Comparison of ENCODE assay signal across 21 mouse cellular contexts in the genomic region with DNA sequence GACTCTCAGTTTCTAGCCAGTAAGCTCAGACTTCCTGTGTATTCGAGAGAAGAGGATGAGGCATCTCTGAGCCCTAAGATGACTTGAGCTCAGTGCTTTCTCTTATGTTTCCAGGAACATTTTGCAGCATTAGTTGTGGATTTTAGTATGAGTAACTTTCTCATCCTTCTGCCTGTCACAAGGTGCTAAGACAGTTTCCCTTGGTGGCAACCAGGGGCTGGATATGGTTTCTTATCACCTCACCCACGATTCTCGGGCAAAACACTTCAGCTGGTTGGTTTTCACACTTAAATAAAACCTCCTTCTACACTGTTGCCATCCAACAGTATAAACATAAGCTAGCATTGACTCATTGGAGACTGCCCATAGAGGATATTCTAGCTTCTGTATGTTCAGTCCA.
DNase-seq lines count a peak whose midpoint lies in the region; ATAC-seq lines count a peak whose summit lies in the region.
"Had no signal": no experiment of that assay in that cellular context is flagged by ENCODE, and none has a peak within 500 bp of the region (broad histone marks: within the 10 kb centered on the region; RNA-seq: fewer than 3 reads in every experiment).

No protein-coding gene starts in this region.

- ATAC-seq in cerebellum, adult (ENCODE audit: insufficient number of reproducible peaks, low FRiP score, low TSS enrichment), result no peak
- ATAC-seq: CD4-positive, CD25-positive, alpha-beta regulatory T cell, adult 4 months; forebrain, embryonic 15.5 days; hindbrain, embryonic 16.5 days; liver, embryonic 12.5 days; liver, postnatal 0 days had no signal

- DNase-seq in left cerebral cortex, adult 18-20 months (ENCODE audit: low spot score in 2 of 2), result peak; percentile 2 to 16
- DNase-seq in left cerebral cortex, postnatal 10 days (ENCODE audit: extremely low spot score in 1 of 2, low spot score in 2 of 2), result no peak
- DNase-seq in right cerebral cortex, adult 18-20 months, result peak; percentile 26
- DNase-seq in right cerebral cortex, postnatal 25 days, result no peak
- DNase-seq in frontal cortex, postnatal 36 days (ENCODE audit: low spot score in 2 of 2), result peak; percentile 8 to 26
- no peak for DNase-seq in layer of hippocampus, adult 11-12 months (ENCODE audit: low spot score)
- DNase-seq: adrenal gland, postnatal 14 days; cerebellum, adult 18-20 months; cerebellum, postnatal 10 days; heart, postnatal 14 days; kidney, adult 18-20 months; kidney, postnatal 25 days; liver, postnatal 0 days; lung, postnatal 4 days; thymus, adult 2 months; thymus, postnatal 36 days had no signal

- intact Hi-C loops in left cerebral cortex, postnatal 10 days (cut with DNase I), result no loop called here

Comparison
In these comparisons a context has a peak if more than half of its experiments do, and no peak if none do; other contexts are left out.
1. DNase-seq: peak in left cerebral cortex, adult 18-20 months (2 of 2), right cerebral cortex, adult 18-20 months (single experiment) and frontal cortex, postnatal 36 days (2 of 2); none in left cerebral cortex, postnatal 10 days (0 of 2), right cerebral cortex, postnatal 25 days (single experiment) and layer of hippocampus, adult 11-12 months (single experiment).